Mouse (Mus musculus) ovary, postnatal 36 days (tissue): Measurements from ENCODE around the gene Ncs1.

Source experiments
- DNase-seq: peaks from one replicate; pipeline ENCODE4 v3.0.0; 2022; ENCODE audit warnings: low spot score, mixed read lengths

The Ncs1 gene

DNA sequence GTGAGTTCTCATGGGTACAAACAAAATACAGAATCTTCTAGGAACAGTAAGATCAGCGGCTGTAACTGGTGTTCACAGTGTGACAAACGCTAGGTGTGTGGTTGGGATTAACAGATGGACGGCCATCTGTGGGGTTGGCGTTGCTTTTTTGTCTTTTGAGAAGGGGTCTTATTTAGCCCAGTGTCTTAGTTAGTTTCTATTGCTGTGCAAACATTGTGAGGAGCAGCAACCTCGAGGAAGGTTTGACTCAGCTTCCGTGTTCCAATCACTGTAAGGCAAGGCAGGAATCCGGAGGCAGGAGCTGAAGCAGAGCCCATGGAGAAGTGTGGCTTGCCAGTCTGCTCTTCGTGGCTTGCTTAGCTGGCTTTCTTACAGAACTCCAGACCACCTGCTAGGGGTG lies 35.5 kb downstream of the Ncs1 start:
- no peak for DNase-seq

DNA sequence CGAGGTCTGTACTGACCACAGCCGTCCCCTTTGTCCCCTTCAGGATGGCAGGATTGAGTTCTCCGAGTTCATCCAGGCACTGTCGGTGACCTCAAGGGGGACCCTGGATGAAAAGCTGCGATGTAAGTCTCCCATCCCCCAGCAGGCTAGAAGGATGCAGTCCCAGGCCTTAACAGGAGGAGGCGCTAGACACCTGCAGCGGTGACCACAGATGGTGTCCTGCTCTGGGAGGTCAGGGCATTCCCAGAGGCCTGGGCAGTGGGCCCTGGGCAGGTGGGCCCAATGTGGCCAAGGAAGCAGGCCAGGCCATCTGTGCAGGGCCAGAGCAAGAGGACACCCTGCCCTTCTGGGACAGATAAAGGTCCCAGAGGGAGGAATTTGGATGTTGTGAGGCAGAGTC lies 36.6 kb downstream of the Ncs1 start:
- no peak for DNase-seq

DNA sequence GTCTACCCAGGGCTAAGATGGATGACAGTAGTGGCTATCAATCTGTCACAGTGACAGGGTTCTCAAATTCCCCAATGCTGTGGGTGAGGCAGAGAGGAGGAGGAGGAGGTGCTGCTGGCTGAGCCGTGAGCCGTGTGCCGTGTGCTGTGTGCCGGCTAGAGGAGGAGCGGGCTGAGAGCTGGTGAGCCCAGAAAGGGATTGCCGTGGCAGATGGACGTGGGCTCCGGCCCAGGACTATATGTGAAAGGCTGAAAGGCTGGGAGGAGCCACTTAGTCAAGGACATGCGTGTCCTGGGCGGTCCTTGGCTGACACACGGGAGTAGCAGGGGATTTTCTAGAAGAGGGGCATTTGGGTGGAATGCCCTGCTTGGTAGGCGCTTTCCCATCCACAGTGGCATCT lies 37.3 kb downstream of the Ncs1 start:
- no peak for DNase-seq

DNA sequence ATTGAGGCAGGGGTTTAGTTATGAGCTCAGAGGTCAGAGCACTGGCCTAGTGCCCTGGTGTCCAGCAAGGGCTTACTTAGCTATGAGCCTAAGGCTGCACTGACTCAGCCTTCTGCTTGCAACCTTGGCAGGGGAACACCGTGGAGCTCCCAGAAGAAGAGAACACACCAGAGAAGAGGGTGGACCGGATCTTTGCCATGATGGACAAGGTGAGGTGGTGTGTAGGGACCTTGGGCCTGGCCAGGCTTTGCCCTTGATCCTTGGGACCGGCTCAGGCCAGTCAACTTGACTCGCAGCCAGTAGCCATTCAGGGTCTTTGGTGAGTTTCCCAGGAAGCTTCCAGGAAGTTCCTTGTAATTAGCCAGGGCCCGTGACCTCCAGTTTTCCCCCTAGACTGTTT lies 38.9 kb downstream of the Ncs1 start:
- DNase-seq: no peak

DNA sequence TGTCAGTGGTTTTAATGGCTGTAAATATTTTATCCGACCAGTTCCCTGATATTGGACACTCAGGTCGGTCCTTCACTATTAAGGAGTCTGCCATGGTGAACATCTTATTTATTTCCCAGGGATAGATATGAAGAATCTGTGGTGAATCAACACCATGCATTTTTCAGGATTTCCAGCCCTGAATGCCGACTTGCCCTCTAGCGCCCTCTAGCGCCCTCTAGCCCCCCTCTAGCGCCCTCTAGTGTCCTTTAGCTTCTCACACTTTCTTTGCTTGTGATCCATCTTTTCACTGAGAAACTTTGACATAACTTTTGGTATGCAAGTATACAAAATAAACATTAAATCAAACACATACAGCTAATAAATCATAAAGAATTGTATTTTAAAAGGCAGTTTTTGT lies 45.8 kb downstream of the Ncs1 start:
- peak; percentile 52 for DNase-seq

DNA sequence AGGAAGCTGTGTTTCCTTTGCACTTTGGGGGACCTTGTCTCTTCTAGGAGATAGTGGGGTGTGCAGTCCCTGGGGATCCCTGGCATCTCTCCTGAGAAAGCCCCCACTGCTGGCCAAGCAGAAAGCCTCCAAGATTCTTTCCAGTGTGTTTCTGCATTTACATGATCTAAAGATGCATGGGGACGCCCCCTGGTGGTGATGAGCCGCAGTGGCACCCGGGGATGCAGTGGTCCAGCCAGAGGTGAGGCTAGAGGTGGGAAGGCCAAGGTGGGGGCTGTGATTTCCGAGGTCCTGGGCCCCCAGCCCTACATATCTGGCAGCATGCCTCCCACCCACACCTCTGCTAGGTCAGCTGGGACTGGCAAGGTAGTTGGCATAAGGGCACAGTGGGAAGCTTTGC lies 49.4 kb downstream of the Ncs1 start:
- DNase-seq: peak; percentile 67

DNA sequence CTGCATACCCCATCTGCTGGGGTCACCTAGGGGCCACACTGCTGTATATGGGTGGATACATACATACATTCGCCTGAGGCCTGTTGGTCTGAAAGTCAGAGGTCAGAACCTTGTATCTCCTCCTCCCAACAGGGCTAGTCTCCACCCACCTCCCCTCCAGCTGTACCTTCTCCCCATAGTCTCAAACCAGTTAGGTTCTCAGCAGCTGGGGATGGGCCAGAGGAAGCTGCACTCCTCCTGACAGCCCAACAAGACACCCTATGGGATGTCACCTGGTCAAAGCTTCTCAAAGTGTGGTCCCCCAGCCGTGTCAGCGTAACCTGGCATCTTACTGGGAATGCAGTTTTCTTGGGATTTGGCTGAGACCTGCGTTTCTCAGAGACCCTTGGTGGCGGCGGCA lies 50.8 kb downstream of the Ncs1 start:
- DNase-seq: no peak

DNA sequence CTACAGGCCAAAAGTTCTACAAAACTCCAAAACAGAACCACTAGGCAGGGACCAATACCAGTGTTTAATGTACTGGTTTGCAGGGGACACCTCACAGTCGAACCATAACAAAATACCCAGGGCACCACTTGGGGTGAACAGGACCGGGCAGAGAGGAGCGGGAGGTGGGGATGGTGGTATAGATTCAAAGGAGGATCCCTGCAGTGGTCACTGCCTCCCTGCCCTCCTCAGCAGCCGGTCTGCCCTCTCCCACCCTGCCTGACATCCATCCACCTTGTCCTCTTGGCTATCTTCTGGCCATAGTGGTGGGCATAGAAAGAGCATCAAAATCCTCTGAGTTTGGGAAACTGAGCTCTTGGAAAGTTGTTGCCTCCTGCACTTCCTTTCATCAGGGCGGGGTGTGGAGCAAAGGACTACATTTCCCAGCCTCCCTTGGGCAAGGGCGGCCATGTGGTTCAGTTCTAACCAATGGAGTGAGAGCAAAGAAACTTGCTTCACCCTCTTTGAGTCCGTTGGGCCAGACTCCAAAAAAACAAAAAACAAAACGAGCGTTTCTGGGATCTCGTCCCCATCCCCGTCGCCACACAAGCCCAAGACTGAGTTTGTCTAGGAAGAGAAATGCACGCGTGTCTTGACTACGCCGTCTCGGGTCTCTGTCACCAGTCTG lies 52.1 kb downstream of the Ncs1 start:
- DNase-seq: peak; percentile 36

DNA sequence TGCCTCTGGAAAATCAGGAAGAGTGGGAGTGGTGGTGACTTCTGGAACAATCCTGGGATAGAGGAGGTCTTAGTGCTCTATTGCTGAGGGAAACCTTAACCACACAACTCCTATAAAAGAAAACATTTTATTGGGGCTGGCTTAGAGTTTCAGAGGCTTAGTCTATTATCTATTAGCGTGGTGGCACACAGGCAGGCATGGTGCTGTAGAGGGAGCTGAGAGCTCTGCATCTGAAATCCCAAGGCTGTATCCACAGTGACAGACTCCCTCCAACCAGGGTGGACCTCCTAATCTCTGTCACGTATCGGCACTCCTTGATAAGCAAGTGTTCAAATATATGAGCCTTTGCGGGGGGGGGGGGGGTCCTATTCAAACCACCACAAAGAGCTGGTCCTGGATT lies 53.2 kb downstream of the Ncs1 start:
- no peak for DNase-seq

DNA sequence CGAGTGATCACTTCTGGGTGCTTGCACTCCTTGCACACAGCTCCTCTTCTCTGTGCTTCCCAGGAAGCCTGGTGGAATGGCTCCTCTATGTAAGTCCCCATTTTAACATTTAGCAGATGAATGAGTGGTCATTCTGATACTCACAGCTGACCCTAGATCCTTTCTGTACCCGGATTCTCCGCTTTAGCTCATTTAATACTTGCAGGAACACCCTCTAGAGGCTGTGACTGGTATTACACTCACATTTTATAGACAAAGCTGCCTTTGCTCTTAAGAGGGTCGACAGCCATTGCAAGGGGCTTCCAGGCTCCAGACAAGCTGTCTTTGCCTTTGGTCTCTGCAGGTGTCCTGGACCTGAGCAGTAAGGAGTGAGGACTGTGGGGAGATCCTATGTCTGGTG lies 53.6 kb downstream of the Ncs1 start:
- DNase-seq: no peak

DNA sequence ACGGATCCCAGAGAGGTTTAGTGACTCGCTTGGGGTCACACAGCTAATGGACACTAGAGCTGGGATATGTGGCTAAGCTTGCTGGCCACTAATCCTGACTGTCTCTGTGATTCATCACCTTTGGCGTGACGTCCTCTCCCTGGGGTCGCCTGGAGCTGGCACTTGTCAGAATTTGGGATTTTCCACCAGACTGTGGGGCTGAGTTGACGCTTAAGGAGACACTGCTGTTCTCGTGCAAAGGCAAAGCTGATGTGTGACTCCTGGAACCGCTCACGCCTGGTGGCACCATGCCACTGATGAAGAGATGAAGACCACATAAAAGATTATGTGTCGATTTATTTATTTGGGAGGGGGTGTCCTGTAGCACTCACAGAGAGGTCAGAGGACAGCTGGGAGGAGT lies 54.4 kb downstream of the Ncs1 start:
- DNase-seq: no peak

DNA sequence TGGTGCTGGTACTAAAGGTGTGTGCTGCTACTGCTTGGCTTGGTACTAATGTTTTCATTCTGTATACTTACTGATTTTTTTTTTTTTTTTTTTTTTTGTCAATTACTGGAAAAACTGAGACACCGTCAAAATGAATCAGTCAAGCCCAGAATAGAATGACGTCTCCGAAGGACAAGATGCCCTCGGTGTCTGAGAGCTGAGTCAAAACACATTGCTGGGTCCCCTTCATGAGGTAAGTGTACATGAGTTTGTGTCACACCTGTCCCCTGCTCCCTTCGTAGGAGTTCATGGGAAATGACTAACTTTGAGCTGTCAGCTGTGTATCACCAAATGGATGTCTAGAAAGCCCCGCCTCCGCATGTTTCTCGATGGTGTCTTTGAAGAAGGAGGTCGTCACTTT lies 57.6 kb downstream of the Ncs1 start:
- no peak for DNase-seq

DNA sequence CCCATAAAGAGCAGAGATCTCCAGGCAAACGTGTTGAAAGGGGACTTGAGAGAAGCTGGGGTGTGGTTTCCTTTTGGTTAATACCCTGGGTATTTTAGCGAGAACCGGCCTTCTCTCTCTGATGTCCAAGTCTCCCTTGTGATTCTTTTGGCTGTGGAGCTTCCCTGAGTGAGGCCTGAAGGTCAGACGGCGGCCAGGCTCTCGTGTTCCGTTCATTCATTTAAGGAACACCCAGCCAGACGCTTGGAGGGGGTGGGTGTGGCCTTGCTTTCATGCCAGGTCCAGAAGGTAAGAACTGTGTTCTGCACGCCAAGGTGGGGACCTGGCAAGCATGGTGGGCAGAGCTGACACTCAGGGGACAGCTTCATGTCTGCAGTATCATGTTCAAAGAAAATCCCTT lies 58.6 kb downstream of the Ncs1 start:
- no peak for DNase-seq

DNA sequence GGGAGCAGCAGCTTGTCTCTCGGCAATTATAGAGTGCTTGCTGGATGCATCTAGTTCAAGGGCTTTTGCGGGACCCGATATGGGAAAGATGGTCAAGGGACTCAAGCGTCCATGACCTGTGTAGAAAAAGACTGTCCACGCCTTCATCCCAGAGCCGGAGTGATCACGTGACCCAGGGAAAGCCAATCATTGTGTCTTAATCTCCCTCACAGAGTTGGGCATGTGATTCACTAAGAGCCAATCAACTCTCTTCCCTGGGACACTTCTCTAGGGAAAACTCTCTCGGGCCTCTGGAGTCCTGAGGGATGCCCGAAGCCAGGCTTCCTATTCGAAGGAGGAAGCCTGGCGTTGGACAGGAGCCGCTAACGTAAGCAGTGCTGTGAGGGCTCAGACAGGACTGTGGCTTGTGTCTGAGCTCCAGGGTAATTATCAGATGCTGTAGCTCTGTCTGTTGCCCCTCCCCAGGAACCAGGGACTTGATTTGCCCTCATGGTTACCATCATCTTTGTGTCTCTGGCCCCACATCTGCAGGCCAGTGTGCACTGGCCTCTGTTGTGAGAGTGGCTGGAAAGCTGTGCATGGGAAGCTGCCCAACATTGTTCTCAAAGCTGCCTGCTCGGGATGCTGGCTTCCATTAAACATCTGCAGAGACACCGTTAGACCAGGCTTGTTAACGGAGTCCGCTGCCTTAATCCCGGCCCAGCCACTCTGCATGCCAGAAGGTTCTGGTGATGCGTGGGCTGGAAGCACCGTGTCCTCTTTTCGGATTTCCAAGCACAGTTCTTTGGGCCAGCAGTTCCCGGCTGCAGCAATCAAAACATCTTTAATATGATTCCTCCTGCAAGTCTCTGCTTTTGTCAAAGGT lies 59.4 kb downstream of the Ncs1 start:
- DNase-seq: no peak

DNA sequence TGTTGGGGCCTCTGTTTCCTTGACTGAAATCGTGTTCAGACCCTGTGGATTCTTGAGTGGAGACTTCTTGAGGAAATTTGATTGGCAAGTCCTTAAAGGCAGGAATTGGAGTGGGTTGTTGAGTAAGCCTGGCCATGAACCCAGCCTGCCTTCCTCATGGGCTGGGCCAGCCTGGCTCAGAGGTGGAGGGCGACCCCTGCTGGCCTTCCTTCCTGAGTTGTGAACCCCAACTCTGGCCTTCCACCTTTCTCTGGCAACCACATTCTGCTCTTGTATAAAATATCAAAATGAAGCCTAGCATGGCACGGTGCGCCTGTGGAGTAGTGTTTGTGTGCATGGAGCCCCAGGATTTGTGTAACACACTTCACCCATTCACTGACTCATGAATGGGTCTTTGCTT lies 60.1 kb downstream of the Ncs1 start:
- peak; percentile 42 for DNase-seq

DNA sequence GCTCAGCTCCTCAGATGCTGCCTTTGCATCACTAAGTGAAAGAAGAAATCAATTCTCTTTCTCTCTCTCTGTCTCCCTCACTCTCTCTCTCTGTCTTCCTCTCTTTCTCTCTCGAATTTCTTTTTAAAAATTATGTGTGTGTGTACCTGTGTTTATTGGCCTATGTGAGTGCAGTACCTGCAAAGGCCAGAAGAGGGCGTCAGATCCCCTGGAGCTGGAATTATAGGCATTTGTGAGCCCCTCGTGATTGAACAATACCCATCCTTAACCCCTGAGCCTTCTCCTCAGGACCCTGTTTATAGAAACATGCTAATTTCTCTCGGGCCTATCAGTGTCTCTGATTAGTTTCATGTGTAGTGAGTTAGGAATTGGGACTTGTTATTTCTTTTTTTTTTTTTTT lies 62.6 kb downstream of the Ncs1 start:
- no peak for DNase-seq

DNA sequence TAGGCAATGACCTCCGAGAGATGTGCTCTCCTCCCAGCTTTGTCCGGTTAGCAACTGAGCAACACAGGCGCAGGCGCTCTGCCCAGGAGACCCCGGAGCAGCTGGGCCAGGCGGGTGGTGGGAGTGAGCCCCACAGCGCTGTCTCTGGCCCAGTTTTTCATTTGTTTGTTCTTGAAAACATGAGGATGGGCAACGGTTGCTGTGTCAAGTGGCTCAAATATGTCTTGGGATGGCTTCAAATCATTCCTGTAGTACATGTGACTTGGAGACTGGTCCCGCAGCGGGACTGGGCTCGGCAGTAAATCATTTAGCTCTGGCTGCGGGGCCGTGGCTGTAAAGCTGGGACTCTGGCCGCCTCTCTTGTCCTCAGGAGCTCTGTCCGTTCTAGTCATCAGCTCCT lies 63.9 kb downstream of the Ncs1 start:
- DNase-seq: no peak

DNA sequence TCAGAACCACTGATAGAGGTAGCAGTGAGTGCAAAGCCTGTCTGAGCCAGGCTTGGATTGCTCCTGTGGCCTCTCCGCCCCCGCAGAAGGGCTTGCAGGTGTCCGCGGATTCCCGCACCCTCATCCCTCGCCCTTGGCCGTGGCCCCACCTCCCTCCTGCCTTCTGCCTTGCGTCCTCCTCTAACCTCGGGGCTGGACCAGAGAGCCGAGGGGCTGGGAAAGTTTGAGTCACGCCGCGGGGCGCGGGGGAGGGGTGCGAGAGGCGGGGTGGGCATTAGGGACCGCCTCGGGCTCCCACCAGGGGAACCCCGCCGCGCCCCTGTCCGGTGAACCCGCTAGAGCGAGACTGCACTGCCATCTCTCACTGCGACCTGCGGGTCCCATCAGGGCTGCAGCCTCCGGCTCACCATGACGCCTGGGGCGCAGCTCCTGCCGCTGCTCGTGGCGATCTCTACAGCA lies 68.4 kb downstream of the Ncs1 start, which contains the start of gene Hmcn2:
Hmcn2 (plus strand) TSS at position 409 of the 459 bp plus-strand sequence.
- DNase-seq: no peak

DNA sequence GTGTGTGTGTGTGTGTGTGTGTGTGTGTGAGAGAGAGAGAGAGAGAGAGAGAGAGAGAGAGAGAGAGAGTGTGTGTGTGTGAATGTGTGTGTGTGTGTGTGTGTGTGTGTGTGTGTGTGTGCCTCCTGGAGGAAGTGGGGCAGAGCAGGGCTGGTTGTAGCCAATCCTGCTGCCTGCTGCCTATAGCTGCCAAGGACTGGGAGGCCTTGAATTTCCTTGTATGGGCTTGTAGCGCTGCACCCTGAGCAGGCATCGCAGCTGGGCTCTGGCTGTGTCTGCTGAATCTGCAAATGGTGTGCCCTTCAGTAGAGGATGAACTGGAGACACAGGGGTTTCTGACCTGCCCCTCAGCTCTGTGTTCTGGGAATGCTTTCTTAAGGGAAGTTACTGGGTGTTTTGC lies 72.5 kb downstream of the Ncs1 start:
- DNase-seq: no peak

DNA sequence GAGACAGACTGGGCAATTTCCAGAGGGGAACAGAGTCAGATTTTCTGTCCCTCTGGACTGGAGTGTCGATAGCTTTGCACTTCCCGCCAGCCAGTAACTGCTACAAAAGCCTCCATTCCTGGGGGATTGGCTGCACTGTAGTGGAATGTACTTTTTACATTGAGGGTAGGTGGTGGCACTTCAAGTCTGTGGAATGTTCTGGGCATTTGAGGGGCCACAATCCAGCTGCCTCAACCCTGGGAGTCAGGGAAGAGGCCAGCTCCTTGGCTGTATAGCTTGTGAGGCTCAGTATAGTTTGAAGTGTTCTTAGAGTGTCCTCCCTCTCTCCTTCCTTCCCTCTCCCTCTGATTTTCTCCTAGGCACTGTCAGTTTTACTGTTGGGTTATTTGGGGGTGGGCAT lies 73.6 kb downstream of the Ncs1 start:
- no peak for DNase-seq

DNA sequence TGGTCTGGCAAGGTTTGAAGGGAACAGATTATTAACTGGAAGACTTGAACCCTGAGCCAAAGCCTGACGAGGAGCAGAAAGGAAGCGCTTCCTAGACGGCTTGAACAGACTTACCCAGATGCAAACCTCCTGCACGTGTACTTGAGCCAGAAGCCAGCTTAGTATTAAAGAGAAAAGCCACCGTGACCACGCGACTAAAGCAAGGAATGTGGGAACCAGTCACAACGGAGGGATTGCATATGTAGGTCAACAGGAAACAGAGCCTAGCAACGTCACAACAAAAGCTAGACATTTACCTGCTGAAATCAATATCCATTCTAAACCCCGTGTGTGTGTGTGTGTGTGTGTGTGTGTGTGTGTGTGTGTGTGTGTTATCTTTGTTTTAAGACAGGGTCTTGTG lies 81.6 kb downstream of the Ncs1 start:
- DNase-seq: no peak

DNA sequence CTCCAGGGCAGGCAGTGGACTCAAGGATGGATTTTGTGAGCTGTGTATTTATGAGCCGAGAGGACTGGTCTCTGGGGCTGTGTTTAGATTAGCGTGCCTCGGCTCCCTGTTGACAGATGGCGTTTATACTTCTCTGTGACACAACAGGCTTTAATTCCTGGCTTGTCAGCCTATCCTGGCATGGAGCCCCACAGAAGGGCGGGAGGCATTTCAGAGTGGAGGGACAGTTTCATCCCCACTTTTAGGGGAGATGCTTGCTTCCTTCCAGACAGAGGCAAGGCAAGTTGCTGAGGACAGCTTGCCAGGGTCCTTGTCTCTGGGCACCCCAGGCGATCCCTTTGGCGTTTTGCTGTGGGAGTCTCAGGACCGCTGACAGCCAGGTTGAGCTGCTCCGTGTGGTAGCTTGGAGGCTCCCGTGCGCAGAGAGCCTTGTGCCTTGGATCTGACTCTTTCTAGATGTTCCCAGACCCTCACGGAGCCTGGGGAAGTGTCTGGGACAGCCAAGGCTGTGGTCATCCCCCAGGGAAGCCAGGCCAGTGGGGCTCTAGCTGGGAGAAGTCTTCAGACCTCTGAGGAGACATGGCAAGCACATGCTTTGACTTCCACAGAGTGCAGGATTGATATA lies 92.2 kb downstream of the Ncs1 start:
- DNase-seq: no peak

DNA sequence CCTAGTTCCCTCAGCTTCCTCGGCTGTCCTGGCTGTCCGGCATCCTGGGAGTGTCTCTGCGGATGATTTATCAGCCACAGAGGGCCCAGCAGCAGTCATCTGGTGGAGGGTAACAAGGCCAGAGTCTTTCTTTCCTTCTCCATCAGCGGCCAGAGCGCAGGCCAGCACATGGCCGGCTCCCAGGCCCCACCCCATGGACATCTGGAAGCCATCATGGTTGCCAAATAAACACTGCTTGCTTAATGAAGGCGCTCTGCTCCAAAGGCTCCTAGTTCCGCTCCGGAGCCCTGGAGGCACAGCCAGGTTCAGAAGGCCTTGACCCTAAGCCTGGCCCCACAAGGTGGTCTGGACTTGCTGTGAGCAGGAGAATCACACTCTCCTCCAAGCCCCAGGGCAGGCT lies 94.2 kb downstream of the Ncs1 start:
- DNase-seq: peak; percentile 24
